Mouse (Mus musculus) limb, embryonic 14.5 days (tissue): ENCODE measurements at regions not wholly inside any gene's neighbourhood (a gene's known extent, or its start where the extent isn't known, plus 50 kb on each side); places are given as distances from the start of the nearest gene placed in this dataset.

Source experiments
- ATAC-seq: fragments of 200-750 bp; cut with Nextera tagmentation; 2 replicates; pipeline ENCODE4 v1.8.0; 2017; ENCODE audit warnings: low read depth, moderate number of reproducible peaks, moderate TSS enrichment; ENCODE audit not compliant: low FRiP score
- DNase-seq: peaks from one replicate; pipeline ENCODE4 v3.0.0-alpha.2; 2015; ENCODE audit warnings: low spot score
- H3K27ac ChIP-seq: fragments of 300-500 bp; sonication (generic); replicated peaks from 2 replicates; pipeline ENCODE4 v1.5.1; 2014; ENCODE audit warnings: low read depth, mild to moderate bottlenecking, low read length, moderate library complexity, mixed read lengths
- H3K27me3 ChIP-seq: fragments of 300-500 bp; sonication (generic); 2 replicates; pipeline ENCODE4 v1.6.1; 2014; ENCODE audit warnings: low read length, mixed read lengths; ENCODE audit not compliant: control insufficient read depth, insufficient read depth
- H3K36me3 ChIP-seq: fragments of 300-500 bp; sonication (generic); 2 replicates; pipeline ENCODE4 v1.6.1; 2014; ENCODE audit warnings: mild to moderate bottlenecking, low read length, moderate library complexity, mixed read lengths; ENCODE audit not compliant: control insufficient read depth, insufficient read depth
- H3K4me1 ChIP-seq: fragments of 300-500 bp; sonication (generic); 2 replicates; pipeline ENCODE4 v1.6.1; 2014; ENCODE audit warnings: antibody characterized with exemption, low read length, mixed read lengths; ENCODE audit not compliant: control insufficient read depth, insufficient read depth
- H3K4me2 ChIP-seq: fragments of 300-500 bp; sonication (generic); replicated peaks from 2 replicates; pipeline ENCODE4 v1.6.1; 2014; ENCODE audit warnings: low read depth, mild to moderate bottlenecking, low read length, moderate library complexity; ENCODE audit not compliant: severe bottlenecking
- H3K4me3 ChIP-seq: fragments of 300-500 bp; sonication (generic); replicated peaks from 2 replicates; pipeline ENCODE4 v1.5.1; 2014; ENCODE audit warnings: low read length
- H3K9ac ChIP-seq: fragments of 300-500 bp; sonication (generic); 2 replicates; pipeline ENCODE4 v1.6.1; 2014; ENCODE audit warnings: mild to moderate bottlenecking, low read depth, low read length, moderate library complexity; ENCODE audit not compliant: severe bottlenecking
- H3K9me3 ChIP-seq: fragments of 300-500 bp; sonication (generic); 2 replicates; pipeline ENCODE4 v1.6.1; 2016; ENCODE audit warnings: low read length; ENCODE audit not compliant: control insufficient read depth
- POLR2A ChIP-seq: fragments of 200-500 bp; IDR thresholded peaks from 2 replicates; pipeline ENCODE4 v1.8.0; 2012; ENCODE audit warnings: inconsistent platforms, mild to moderate bottlenecking, moderate library complexity, borderline replicate concordance; ENCODE audit not compliant: insufficient read depth, insufficient read length; ENCODE audit errors: extremely low read depth
- WGBS: fragments of 180-500 bp; shearing (Covaris S2); extraction: QIAGEN DNeasy Blood & Tissue Kit; methylation state at CpG from one replicate; pipeline ENCODE4 v1.1.7; 2014; 5-methylcytosine and 5-hydroxymethylcytosine counted together

DNA sequence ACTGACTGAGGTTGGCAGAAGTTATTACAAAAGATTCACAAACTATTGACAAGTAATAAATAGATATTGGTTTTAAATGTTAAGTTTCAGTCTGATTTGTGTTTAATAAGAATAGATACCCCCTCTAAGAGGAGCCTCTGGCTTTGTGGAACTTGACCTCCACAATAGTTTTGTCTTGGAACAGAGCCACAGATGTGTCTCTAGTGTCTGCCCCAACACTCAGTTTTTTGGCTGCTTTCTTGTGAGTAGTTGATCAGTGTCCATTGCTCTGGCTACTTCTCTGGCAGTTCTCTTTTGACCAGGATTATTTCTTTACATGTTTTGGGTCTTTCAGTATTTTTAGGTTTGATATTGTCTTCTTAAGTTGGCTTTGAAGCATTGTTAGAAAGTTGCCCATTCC, 81.6 kb upstream of the Nox3 start:
- Histone ChIP-seq H3K27me3 (no peaks in the 10 kb centered on the region), H3K4me2 (no peak overlapping the region), H3K4me1 (no peaks in the 10 kb centered on the region), H3K27ac (no peak overlapping the region), H3K9ac (no peak overlapping the region), H3K4me3 (no peak overlapping the region), H3K9me3 (no peaks in the 10 kb centered on the region), H3K36me3 (no peaks in the 10 kb centered on the region)
- no peak for TF ChIP-seq POLR2A
- DNase-seq (no peak), ATAC-seq (no peak)

DNA sequence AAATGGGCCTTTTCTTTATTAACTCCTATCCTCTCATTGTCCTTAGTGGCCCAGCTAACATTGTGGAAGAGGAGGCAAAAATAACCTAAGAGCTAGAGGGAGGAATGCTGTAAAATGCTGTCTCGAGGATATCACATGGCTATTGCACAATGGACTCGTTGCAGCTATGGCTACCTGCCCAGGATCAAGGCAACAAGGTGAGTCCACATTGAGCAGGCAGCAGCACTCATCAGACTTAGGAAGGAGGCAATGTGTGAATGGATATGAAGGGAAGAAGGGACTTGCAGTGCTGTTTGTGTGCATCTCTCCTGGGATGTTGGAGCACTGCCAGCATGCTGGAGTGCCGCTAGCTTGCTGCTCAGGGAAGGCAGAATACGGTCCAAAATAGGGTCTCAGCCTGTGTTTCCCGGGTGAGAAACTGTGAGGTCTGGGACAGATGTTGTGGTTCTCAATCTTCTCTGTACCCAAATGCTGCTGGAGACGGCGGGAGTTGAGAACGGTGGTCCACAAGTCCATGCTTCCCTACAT, 51.8 kb upstream of the Nox3 start:
- H3K27me3 ChIP-seq, result no peaks in the 10 kb centered on the region
- no peak overlapping the region for H3K4me2 ChIP-seq
- no peak overlapping the region for H3K27ac ChIP-seq
- WGBS, result 77% methylated on average over 8 of the region's 8 CpGs
- H3K9ac ChIP-seq, result no peak overlapping the region
- DNase-seq (no peak), ATAC-seq (no peak)
- no peak overlapping the region for H3K4me3 ChIP-seq
- H3K9me3 ChIP-seq, result no peaks in the 10 kb centered on the region
- H3K4me1 ChIP-seq, result no peaks in the 10 kb centered on the region
- no peak for TF ChIP-seq POLR2A
- no peaks in the 10 kb centered on the region for H3K36me3 ChIP-seq
